Mouse (Mus musculus): Measurements from ENCODE around the gene Eif1b.

Gene Eif1b

DNA sequence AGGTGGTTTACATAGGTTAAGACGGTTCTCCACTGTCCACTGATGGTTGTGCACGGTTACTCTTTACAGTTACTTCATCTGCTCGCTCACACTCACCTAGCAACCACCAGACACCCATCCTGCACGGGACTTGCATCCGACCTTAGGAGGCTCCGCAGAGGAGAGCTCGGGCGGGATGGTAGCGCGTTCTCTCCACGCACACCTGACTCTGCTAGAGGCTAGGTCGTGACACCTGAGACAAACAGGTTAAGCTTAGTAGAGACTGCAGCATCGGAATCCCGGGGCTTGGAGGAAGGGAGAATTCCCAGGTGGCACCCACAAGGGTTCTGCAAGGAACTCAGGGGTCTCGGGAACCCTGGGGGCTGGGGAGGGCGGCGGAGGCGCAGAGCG is at the start of gene Eif1b:
TSS of gene Eif1b (plus strand) at position 223 of the 390 bp plus-strand sequence.
- in situ Hi-C loops (cut with MboI, MseI) = no loop called here

DNA sequence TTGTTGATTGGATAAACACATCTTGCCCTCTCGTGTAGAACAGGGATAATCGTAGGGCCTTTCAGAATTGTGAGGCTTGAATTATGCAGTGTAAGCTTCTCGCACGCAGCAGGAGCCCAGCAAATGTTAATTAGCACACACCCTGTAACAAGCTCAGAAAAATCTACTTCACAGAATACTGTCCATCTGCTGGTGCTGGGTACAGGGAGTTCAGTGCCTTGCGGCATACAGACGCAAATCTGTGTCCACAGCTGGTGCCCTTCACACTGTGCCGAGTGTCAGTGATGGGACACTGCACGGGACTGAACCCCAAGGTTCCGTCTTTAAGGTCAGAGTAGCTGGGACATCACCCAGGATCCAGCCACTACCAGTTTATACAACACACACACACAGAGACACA is 47.4 kb upstream of the Eif1b start:
- in situ Hi-C loops (cut with MboI, MseI) = loop anchor here (5.0 kb wide), 1 partner anchor 38 kb away; no protein-coding TSS in a partner anchor

DNA sequence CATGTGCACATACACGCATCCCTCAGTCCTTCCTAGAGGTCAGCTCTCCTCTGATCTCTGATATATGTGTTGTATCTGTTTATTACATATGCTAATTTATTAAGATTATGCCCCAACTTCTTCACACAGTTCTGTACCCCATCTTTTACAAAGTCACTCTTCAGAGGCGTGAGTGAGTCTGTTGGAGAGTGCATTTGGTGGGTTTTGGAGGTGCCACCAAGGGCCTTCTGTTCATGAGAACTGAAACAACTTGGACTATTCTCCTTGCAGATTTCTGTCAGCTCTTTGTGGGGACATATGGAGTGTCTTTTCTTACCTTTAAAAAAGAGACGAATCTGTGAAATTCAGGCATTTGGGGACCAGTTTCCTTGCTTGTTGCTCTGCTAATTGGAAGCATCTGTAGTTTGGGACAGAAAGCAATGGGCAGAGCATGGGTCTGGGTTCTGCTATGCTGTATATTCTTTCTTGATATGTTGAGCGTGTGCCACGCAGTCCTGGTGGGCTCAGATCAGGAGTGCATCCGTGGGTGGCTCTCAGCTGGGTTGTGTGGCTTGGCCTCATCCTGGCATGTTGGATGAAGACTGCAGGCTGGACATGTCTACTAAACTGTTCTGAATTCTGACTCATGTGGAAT is 42.2 kb upstream of the Eif1b start:
- in situ Hi-C loops (cut with MboI, MseI) = loop anchor here (5.0 kb wide), 1 partner anchor 32 kb away; no protein-coding TSS in a partner anchor

- in situ Hi-C loops (cut with MboI, MseI) = loop anchor here (5.0 kb wide), 1 partner anchor 731 kb away; no protein-coding TSS in a partner anchor
Observed at GRCm38 (mm10) chr9:120455768-120456655, 36.0 kb upstream of the Eif1b start.

- in situ Hi-C loops (cut with MboI, MseI) = no loop called here
Observed at GRCm38 (mm10) chr9:120470431-120470830, 21.6 kb upstream of the Eif1b start.

DNA sequence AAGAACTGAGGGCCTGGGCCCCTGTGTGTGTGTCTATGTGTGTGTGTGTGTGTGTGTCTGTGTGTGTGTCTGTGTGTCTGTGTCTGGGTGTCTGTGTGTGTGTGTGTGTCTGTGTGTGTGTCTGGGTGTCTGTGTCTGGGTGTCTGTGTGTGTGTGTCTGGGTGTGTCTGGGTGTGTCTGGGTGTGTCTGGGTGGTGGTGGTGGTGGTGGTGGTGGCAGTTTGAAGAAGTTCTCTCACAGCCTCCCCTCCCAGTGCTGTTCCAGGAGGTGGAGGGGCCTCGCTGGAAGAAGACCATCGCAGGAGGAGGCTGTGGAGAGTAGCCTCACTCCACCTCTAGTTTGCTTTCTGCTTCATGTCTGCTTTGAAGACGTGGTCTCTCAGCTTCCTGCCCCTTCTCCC is 10.4 kb upstream of the Eif1b start:
- in situ Hi-C loops (cut with MboI, MseI) = loop anchor here (5.0 kb wide), 1 partner anchor 34 kb away; no protein-coding TSS in a partner anchor

GRCm38 (mm10) chr9:120482382-120482781 is 9.7 kb upstream of the Eif1b start:
- in situ Hi-C loops (cut with MboI, MseI) = loop anchor here (5.0 kb wide), 1 partner anchor 35 kb away; no protein-coding TSS in a partner anchor

- in situ Hi-C loops (cut with MboI, MseI) = loop anchor here (5.0 kb wide), 1 partner anchor 36 kb away; no protein-coding TSS in a partner anchor
Observed at GRCm38 (mm10) chr9:120483101-120483500, 8.9 kb upstream of the Eif1b start.

GRCm38 (mm10) chr9:120487076-120487475 is 5.0 kb upstream of the Eif1b start:
- in situ Hi-C loops (cut with MboI, MseI) = no loop called here

- in situ Hi-C loops (cut with MboI, MseI) = no loop called here
Observed at GRCm38 (mm10) chr9:120491509-120491908, 523 bp upstream of the Eif1b start.

GRCm38 (mm10) chr9:120492400-120493351 is 644 bp downstream of the Eif1b start:
- in situ Hi-C loops (cut with MboI, MseI) = no loop called here

DNA sequence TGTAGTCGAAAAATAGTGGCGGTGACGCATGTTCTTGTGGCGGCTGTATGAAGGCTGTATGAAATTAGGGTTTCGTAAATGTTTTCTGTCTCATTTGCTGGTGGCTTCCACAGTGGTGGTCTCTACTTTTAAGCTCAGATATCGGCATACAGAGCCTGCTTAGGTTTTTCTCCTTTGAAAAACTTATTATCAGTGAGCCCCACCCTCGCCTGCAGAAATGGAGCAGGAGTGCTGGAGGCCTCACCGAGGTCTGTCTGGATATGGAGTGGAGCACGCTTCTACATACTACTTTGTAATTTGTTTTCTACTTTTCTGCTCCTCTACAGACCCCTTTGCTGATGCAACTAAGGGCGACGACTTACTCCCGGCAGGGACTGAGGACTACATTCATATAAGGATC is 1.7 kb downstream of the Eif1b start:
- in situ Hi-C loops (cut with MboI, MseI) = no loop called here

GRCm38 (mm10) chr9:120496691-120497090 is 4.7 kb downstream of the Eif1b start:
- in situ Hi-C loops (cut with MboI, MseI) = no loop called here

DNA sequence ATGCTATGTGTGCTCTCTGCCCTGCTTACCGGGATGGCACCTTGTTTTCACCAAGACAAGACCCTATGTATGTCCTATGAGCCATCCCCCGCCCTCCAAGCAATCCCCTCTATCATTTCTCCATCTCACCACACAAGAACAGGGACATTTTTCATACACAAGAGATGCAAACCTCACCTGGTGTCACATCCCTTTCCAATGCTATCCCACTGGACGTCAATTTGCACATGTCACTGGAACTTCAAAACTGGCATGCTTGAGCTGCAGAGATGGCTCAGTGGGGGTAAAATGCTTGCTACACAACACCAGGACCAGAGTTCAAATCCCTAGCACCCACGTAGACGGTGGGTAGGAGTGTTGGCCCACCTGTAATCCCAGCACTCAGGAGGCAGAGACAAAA is 6.0 kb downstream of the Eif1b start:
- in situ Hi-C loops (cut with MboI, MseI) = no loop called here

GRCm38 (mm10) chr9:120501191-120501902 is 9.3 kb downstream of the Eif1b start:
- in situ Hi-C loops (cut with MboI, MseI) = loop anchor here (5.0 kb wide), 2 partner anchors 69 to 86 kb away; no protein-coding TSS in a partner anchor

- in situ Hi-C loops (cut with MboI, MseI) = loop anchor here (5.0 kb wide), 2 partner anchors 70 to 85 kb away; no protein-coding TSS in a partner anchor
Observed at GRCm38 (mm10) chr9:120502013-120502412, 10.0 kb downstream of the Eif1b start.

DNA sequence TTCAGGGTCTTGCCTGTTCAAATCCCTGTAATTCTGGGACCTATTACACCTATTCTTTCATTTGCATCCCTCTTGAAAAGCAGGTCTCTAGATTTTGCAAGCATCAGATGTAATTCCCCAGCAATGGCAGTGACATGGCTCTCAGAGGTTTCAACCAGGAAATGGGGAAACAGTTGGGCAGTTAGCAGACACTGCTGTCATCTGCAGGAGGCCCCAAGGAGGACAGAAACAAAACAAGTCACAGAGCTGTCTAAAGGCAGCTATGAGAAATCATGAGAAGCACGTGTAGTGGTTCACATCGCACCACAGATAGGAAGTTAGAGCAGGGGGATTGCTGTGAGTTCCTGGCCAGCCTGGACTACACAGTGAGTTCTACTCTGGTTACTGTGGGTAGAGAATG is 12.4 kb downstream of the Eif1b start:
- in situ Hi-C loops (cut with MboI, MseI) = loop anchor here (5.0 kb wide), 2 partner anchors 72 to 83 kb away; no protein-coding TSS in a partner anchor

DNA sequence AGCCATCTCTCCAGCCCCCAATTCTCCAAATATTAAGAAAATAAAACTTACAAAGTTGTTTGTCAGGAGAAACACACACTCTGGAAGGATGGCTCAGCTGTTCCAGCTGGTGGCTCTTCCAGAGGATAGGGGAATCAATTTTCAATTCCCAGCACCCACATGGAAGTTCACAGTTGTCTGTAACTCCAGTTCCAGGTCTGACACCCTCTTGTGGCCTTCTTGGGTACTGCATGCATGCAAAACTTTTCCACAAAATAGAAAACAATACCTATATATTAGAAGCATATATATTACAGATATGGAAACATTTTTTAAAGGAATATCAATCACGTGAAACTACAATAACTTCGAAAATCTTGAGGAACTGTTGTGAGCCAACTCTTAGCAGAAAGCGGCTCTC is 19.7 kb downstream of the Eif1b start:
- in situ Hi-C loops (cut with MboI, MseI) = no loop called here

DNA sequence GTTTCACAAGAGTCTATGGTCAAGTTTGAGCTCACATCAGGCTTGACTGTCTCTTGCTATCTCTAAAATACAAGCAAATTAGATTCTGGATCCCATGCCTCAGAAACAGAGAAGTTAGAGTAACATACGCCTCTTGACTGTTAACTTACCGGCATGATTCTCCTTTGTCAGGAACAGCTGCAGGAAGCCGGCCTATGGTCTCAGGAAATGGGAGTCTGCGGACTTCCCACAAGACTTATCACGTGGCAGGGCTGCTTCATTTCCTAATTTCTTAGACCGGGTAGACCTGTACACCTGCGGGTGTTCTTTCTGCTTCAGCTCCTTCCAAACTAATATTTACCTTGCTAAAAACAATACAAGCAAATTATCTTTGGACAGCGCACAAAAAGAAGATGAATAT is 24.7 kb downstream of the Eif1b start:
- in situ Hi-C loops (cut with MboI, MseI) = no loop called here

DNA sequence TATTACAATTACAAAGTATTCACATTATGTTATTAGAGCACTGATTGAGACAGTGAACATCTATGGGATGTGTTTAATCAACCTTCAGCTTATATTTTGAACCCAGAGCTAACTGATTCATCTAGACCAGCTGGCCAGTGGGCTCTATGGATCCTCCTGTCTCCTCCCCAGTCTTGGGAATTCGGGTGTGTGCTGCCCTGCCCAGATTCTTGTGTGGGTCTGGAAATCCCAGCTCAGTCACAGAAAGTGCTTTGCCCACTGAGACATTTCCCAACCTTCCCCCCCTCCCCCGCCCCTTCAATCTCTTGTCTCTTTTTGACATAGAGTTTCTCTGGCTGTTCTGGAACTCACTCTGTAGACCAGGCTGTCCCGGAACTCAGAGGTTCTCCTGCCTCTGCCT is 26.9 kb downstream of the Eif1b start:
- in situ Hi-C loops (cut with MboI, MseI) = no loop called here
